Mouse (Mus musculus) CH12.LX (cell line): ENCODE data around the gene Ccnd3. TPM values are rescaled to one million over a fixed set of nuclear protein-coding genes. Genes with fewer than 3 reads are reported as not detected.
A peak's percentile ranks its signal among the peaks of the same experiment; 100 is the strongest.

Source experiments
- DNase-seq: peaks from one replicate; pipeline ENCODE4 v3.0.0-alpha.2; 2013; ENCODE audit errors: extremely low read depth
- H3K27ac ChIP-seq: 2 replicates; pipeline ENCODE4 v1.5.1; 2012; ENCODE audit warnings: low read depth, mild to moderate bottlenecking, control low read depth, moderate library complexity; ENCODE audit not compliant: insufficient read depth
- H3K27me3 ChIP-seq: replicated peaks from 2 replicates; pipeline ENCODE3; 2012; ENCODE audit warnings: inconsistent platforms
- H3K36me3 ChIP-seq, 2 experiments: replicated peaks in 1 of 2; 2 replicates each; pipeline versions ENCODE3 to v1.6.1; 2012; ENCODE audit warnings: inconsistent platforms in 1 of 2, low read length in 1 of 2, mild to moderate bottlenecking in 1 of 2, mixed read lengths in 1 of 2, moderate library complexity in 1 of 2; ENCODE audit not compliant: control insufficient read depth in 1 of 2, insufficient read depth in 1 of 2
- H3K4me1 ChIP-seq, 2 experiments: 2 replicates each; pipeline ENCODE4 v1.6.1; 2012; ENCODE audit warnings: inconsistent platforms in 1 of 2, moderate library complexity in 1 of 2; ENCODE audit not compliant: insufficient read depth in 2 of 2, control insufficient read depth in 1 of 2
- H3K4me2 ChIP-seq: 2 replicates; pipeline ENCODE4 v1.6.1; 2012; ENCODE audit warnings: low read depth, mild to moderate bottlenecking, control low read depth; ENCODE audit not compliant: poor library complexity, insufficient read depth, severe bottlenecking
- H3K4me3 ChIP-seq, 3 experiments: fragments of 150-350 bp in 1 of 3; sonication (generic) in 1 of 3; replicated peaks in 1 of 3; 2 replicates each; pipeline versions ENCODE3 to v1.5.1; 2011 to 2012; ENCODE audit warnings: low read depth in 2 of 3, low read length in 2 of 3, mild to moderate bottlenecking in 2 of 3, moderate library complexity in 2 of 3, control low read depth in 1 of 3, improper control_type of control experiment in 1 of 3, inconsistent platforms in 1 of 3, mixed read lengths in 1 of 3; ENCODE audit not compliant: poor library complexity in 1 of 3
- H3K79me2 ChIP-seq: replicated peaks from 2 replicates; pipeline ENCODE4 v1.6.1; 2012; ENCODE audit warnings: mild to moderate bottlenecking, moderate library complexity; ENCODE audit not compliant: control insufficient read depth, poor library complexity, insufficient read depth, severe bottlenecking; ENCODE audit errors: extremely low read depth
- H3K9ac ChIP-seq: 2 replicates; pipeline ENCODE4 v1.6.1; 2012; ENCODE audit warnings: low read depth, mild to moderate bottlenecking, control low read depth, moderate library complexity; ENCODE audit not compliant: insufficient read depth
- H3K9me3 ChIP-seq: replicated peaks from 2 replicates; pipeline ENCODE3; 2012; ENCODE audit warnings: low read length, inconsistent platforms, mixed read lengths
- BHLHE40 ChIP-seq: IDR thresholded peaks from 2 replicates; pipeline ENCODE4 v1.6.1; 2011; ENCODE audit warnings: mild to moderate bottlenecking, low read depth, low read length, improper control_type of control experiment
- CHD1 ChIP-seq: IDR thresholded peaks from 2 replicates; pipeline ENCODE4 v1.6.1; 2012; ENCODE audit warnings: low read depth, low read length, improper control_type of control experiment, inconsistent platforms
- CHD2 ChIP-seq: IDR thresholded peaks from 2 replicates; pipeline ENCODE4 v1.6.1; 2011; ENCODE audit warnings: low read length, improper control_type of control experiment
- CTCF ChIP-seq, 2 experiments: IDR thresholded peaks in 1 of 2; conservative IDR thresholded peaks in 1 of 2; 2 replicates each; pipeline ENCODE4 v1.5.1; 2011 to 2012; ENCODE audit warnings: low read depth in 2 of 2, low read length in 2 of 2, improper control_type of control experiment in 1 of 2, inconsistent platforms in 1 of 2, mild to moderate bottlenecking in 1 of 2, moderate library complexity in 1 of 2
- ELF1 ChIP-seq: IDR thresholded peaks from 2 replicates; pipeline ENCODE4 v1.6.1; 2014; ENCODE audit warnings: low read depth, mild to moderate bottlenecking, inconsistent platforms, low read length, improper control_type of control experiment
- EP300 ChIP-seq: IDR thresholded peaks from 2 replicates; pipeline ENCODE4 v1.6.1; 2011; ENCODE audit warnings: low read length, improper control_type of control experiment
- ETS1 ChIP-seq: conservative IDR thresholded peaks from 2 replicates; pipeline ENCODE4 v1.6.1; 2012; ENCODE audit warnings: low read depth, mild to moderate bottlenecking, inconsistent platforms, low read length, improper control_type of control experiment, moderate library complexity
- HCFC1 ChIP-seq: IDR thresholded peaks from 2 replicates; pipeline ENCODE4 v1.6.1; 2012; ENCODE audit warnings: low read depth, mild to moderate bottlenecking, inconsistent platforms, low read length, improper control_type of control experiment
- IRF4 ChIP-seq: IDR thresholded peaks from 2 replicates; pipeline ENCODE4 v1.6.1; 2014; ENCODE audit warnings: low read depth, mild to moderate bottlenecking, inconsistent platforms, low read length, improper control_type of control experiment
- JUN ChIP-seq: IDR thresholded peaks from 2 replicates; pipeline ENCODE4 v1.6.1; 2011; ENCODE audit warnings: low read depth, mild to moderate bottlenecking, low read length, improper control_type of control experiment, moderate library complexity; ENCODE audit not compliant: insufficient read depth
- JUND ChIP-seq: conservative IDR thresholded peaks from 2 replicates; pipeline ENCODE4 v1.6.1; 2011; ENCODE audit warnings: low read depth, low read length, improper control_type of control experiment
- MAFK ChIP-seq: IDR thresholded peaks from 2 replicates; pipeline ENCODE4 v1.6.1; 2011; ENCODE audit warnings: low read length, improper control_type of control experiment; ENCODE audit not compliant: insufficient replicate concordance
- MAX ChIP-seq: IDR thresholded peaks from 2 replicates; pipeline ENCODE4 v1.6.1; 2011; ENCODE audit warnings: low read length, improper control_type of control experiment
- MAZ ChIP-seq: IDR thresholded peaks from 2 replicates; pipeline ENCODE4 v1.6.1; 2012; ENCODE audit warnings: low read depth, mild to moderate bottlenecking, inconsistent platforms, low read length, improper control_type of control experiment, moderate library complexity
- MEF2A ChIP-seq: IDR thresholded peaks from 2 replicates; pipeline ENCODE4 v1.6.1; 2014; ENCODE audit warnings: low read depth, mild to moderate bottlenecking, inconsistent platforms, low read length, improper control_type of control experiment, borderline replicate concordance
- MXI1 ChIP-seq: IDR thresholded peaks from 2 replicates; pipeline ENCODE4 v1.6.1; 2011; ENCODE audit warnings: mild to moderate bottlenecking, low read depth, low read length, improper control_type of control experiment
- MYC ChIP-seq: IDR thresholded peaks from 2 replicates; pipeline ENCODE4 v1.6.1; 2011; ENCODE audit warnings: low read depth, mild to moderate bottlenecking, improper control_type of control experiment, low read length
- NELFE ChIP-seq: IDR thresholded peaks from 2 replicates; pipeline ENCODE4 v1.6.1; 2011; ENCODE audit warnings: low read depth, low read length, improper control_type of control experiment
- PAX5 ChIP-seq: IDR thresholded peaks from 2 replicates; pipeline ENCODE4 v1.6.1; 2012; ENCODE audit warnings: low read length, inconsistent platforms, mixed read lengths
- POLR2A ChIP-seq: IDR thresholded peaks from 2 replicates; pipeline ENCODE4 v1.6.1; 2011; ENCODE audit warnings: low read depth, mild to moderate bottlenecking, improper control_type of control experiment, low read length
- RAD21 ChIP-seq: IDR thresholded peaks from 2 replicates; pipeline ENCODE4 v1.6.1; 2011; ENCODE audit warnings: low read depth, mild to moderate bottlenecking, low read length, improper control_type of control experiment, moderate library complexity
- SIN3A ChIP-seq: IDR thresholded peaks from 2 replicates; pipeline ENCODE4 v1.6.1; 2012; ENCODE audit warnings: low read length, improper control_type of control experiment, inconsistent platforms
- SMC3 ChIP-seq: IDR thresholded peaks from 2 replicates; pipeline ENCODE4 v1.6.1; 2011; ENCODE audit warnings: low read depth, low read length, improper control_type of control experiment
- TBP ChIP-seq: conservative IDR thresholded peaks from 2 replicates; pipeline ENCODE4 v1.6.1; 2011; ENCODE audit warnings: low read depth, low read length, improper control_type of control experiment
- TCF12 ChIP-seq: IDR thresholded peaks from 2 replicates; pipeline ENCODE4 v1.6.1; 2014; ENCODE audit warnings: low read depth, mild to moderate bottlenecking, inconsistent platforms, low read length, improper control_type of control experiment
- USF1 ChIP-seq: IDR thresholded peaks from 2 replicates; pipeline ENCODE4 v1.6.1; 2014; ENCODE audit warnings: low read depth, mild to moderate bottlenecking, inconsistent platforms, low read length, improper control_type of control experiment
- ZC3H11A ChIP-seq: IDR thresholded peaks from 2 replicates; pipeline ENCODE4 v1.6.1; 2012; ENCODE audit warnings: low read depth, mild to moderate bottlenecking, inconsistent platforms, low read length, improper control_type of control experiment
- ZKSCAN1 ChIP-seq: IDR thresholded peaks from 2 replicates; pipeline ENCODE4 v1.6.1; 2012; ENCODE audit warnings: low read depth, inconsistent platforms, low read length, improper control_type of control experiment, borderline replicate concordance
- ZMIZ1 ChIP-seq: IDR thresholded peaks from 2 replicates; pipeline ENCODE4 v1.6.1; 2012; ENCODE audit warnings: low read depth, mild to moderate bottlenecking, inconsistent platforms, low read length, improper control_type of control experiment
- ZNF384 ChIP-seq: IDR thresholded peaks from 2 replicates; pipeline ENCODE4 v1.6.1; 2012; ENCODE audit warnings: low read depth, low read length, improper control_type of control experiment, inconsistent platforms
- dilution Hi-C: fragments of 300-500 bp; cut with MboI; formaldehyde crosslinking; loops from 2 replicates; pipeline ENCODE4 v1.14.3; 2020; ENCODE audit warnings: low sequenced_read_pairs; ENCODE audit not compliant: extremely low pct_unique_long_range_greater_than_20kb, extremely low pct_ligation_motif_present
- in situ Hi-C: fragments of 300-500 bp; cut with MboI; formaldehyde crosslinking; loops from 3 replicates; pipeline ENCODE4 v1.14.3; 2019; ENCODE audit warnings: low sequenced_read_pairs, low pct_ligation_motif_present, low pct_unique_long_range_greater_than_20kb, mixed read lengths
- polyA plus RNA-seq: library from polyadenylated mRNA; unstranded; fragments of >175 nt; gene quantifications from 2 replicates; pipeline ENCODE4 v1.2.1, GENCODE M21; 2012; ENCODE audit warnings: low read depth; ENCODE audit not compliant: insufficient read length
- total RNA-seq, 2 experiments: library from RNA; depleted of rRNA; stranded (reverse); fragments of 300-350 nt in 1 of 2; fragments of >200 nt in 1 of 2; gene quantifications; 2 replicates each; pipeline ENCODE4 v1.2.3; 2012 to 2014

Ccnd3 gene
- total and polyA plus RNA-seq, 3 experiments, result 30.6 to 121 (median 48.7) TPM

DNA sequence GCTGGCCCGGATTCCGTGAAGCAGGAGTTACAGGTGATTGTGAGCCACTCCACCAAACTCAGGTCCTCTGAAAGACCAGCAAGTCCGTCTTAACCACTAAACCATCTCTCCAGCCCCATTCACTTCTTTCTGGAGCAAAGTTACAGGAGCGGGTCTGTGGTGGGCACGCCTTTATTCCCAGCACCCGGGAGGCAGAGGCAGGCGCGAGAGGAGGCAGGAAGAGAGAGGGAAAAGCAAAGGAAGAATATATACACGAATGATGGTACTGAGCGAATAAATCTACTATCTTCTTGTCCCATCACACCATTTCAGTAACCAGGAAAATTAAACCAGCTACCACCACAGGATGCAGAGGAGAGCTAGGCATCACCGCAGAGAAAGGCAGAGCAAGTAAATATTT lies 3.3 kb upstream of the Ccnd3 start:
- Histone ChIP-seq H3K4me2 (peak overlapping the region; percentile 94), H3K4me3 (peak overlapping the region; percentile 74 to 90 (median 79)), H3K9ac (peak overlapping the region; percentile 87), H3K27ac (no peak overlapping the region), H3K79me2 (peaks cover 6% of the 10 kb centered on the region; the same call in 1 of the 2 replicates), H3K27me3 (peaks cover 7% of the 10 kb centered on the region), H3K36me3 (peaks cover 26 to 40% of the 10 kb centered on the region in 2 experiments), H3K4me1 (peaks cover 0 to 35% of the 10 kb centered on the region in 2 experiments; a peak in 3 of 4 replicates), H3K9me3 (no peaks in the 10 kb centered on the region)
- dilution Hi-C loops (no loop called here), in situ Hi-C loops (no loop called here)
- no peak for DNase-seq
- no peak for TF ChIP-seq MAX
- no peak for TF ChIP-seq TBP
- TF ChIP-seq ZC3H11A, result no peak
- TF ChIP-seq ZNF384, result no peak
- TF ChIP-seq IRF4, result no peak
- TF ChIP-seq CHD2, result no peak
- no peak for TF ChIP-seq TCF12
- no peak for TF ChIP-seq MAFK
- TF ChIP-seq MXI1, result no peak
- no peak for TF ChIP-seq EP300
- no peak for TF ChIP-seq USF1
- no peak for TF ChIP-seq SMC3
- TF ChIP-seq ETS1, result no peak
- TF ChIP-seq CTCF (conservative IDR thresholded peaks at IDR 0.05 in 1 of 2, IDR thresholded peaks at IDR 0.05 in 1 of 2; ENCODE audit: low read depth in 2 of 2, low read length in 2 of 2), result no peak

DNA sequence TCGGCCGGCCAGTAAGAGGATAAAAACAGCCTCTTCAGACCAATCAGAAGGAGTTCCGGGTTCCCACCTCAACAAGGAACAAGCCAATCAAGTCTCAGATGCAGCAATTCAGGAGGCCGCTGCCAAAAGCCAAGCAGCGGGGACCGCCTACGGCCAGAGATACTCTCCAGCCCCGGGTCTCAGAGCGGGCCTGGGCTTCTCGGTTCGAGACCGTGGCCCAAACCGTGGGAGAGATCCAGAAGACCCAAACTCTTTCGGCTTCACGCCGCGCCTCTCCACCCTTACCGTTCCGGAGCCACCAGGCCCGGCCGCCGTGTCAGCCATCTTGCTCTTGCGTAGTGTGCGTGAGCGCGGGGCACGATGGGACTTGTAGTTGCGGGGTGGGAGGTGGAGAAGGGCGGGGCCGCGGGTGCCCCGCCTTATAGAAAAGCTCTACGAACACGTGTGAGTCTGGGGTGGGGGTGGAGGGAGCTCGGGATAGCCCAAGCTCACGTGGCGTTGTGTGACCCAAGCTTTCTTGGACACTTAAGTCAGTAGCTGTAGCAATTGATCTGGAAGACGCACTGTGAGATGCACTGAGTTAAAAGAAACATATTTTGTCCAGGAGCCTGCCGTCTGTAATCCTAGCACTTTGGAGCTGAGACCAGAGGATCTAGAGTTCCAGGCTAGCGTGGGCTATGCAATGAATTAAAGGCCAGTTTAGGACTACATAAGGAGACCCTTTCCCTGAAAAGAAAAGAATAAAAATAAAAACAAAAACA lies 2.7 kb upstream of the Ccnd3 start, which contains the start of gene Taf8:
TSS of gene Taf8 (minus strand) at position 347 of the 761 bp plus-strand sequence.
- Histone ChIP-seq H3K36me3 (peaks cover 22 to 36% of the 10 kb centered on the region in 2 experiments), H3K4me3 (peak within 1 kb of the TSS; percentile 74 to 90 (median 79)), H3K9ac (peak within 1 kb of the TSS; percentile 87), H3K79me2 (peaks cover 6% of the 10 kb centered on the region; the same call in 1 of the 2 replicates), H3K4me1 (peaks cover 0 to 39% of the 10 kb centered on the region in 2 experiments; a peak in 3 of 4 replicates), H3K4me2 (peak within 1 kb of the TSS; percentile 94), H3K27ac (peak within 1 kb of the TSS; percentile 64), H3K27me3 (peaks cover 10% of the 10 kb centered on the region), H3K9me3 (no peaks in the 10 kb centered on the region)
- in situ Hi-C loops (no loop called here), dilution Hi-C loops (no loop called here)
- DNase-seq, result peak; percentile 93
- TF ChIP-seq ZNF384 (no peak), POLR2A (peak; percentile 89), JUN (no peak), EP300 (no peak), RAD21 (no peak), MAFK (peak; percentile 21; the same call in 1 of the 2 replicates), ELF1 (peak; percentile 93), HCFC1 (peak; percentile 98), MYC (peak; percentile 100), MAZ (peak; percentile 89), BHLHE40 (peak; percentile 98), CHD2 (peak; percentile 59), JUND (no peak), USF1 (peak; percentile 65), MEF2A (peak; percentile 66; the same call in 1 of the 2 replicates), MXI1 (peak; percentile 98), ZKSCAN1 (no peak), CTCF (conservative IDR thresholded peaks at IDR 0.05 in 1 of 2, IDR thresholded peaks at IDR 0.05 in 1 of 2; ENCODE audit: low read depth in 2 of 2, low read length in 2 of 2) (no peak), ZMIZ1 (peak; percentile 79), CHD1 (no peak), PAX5 (no peak), TBP (peak; percentile 38; the same call in 1 of the 2 replicates), MAX (peak; percentile 99), NELFE (peak; percentile 87), ETS1 (0 out of 2 replicates have a peak, but pooled peaks have one; percentile 40), SIN3A (no peak; the same call in 1 of the 2 replicates)
